Mouse (Mus musculus): ENCODE results near the gene Gata2.

The Gata2 gene

GRCm38 (mm10) chr6:88194978-88195325 is 1.3 kb downstream of the Gata2 start:
- no peak for DNase-seq (ENCODE audit: low read depth, low spot score)

DNA sequence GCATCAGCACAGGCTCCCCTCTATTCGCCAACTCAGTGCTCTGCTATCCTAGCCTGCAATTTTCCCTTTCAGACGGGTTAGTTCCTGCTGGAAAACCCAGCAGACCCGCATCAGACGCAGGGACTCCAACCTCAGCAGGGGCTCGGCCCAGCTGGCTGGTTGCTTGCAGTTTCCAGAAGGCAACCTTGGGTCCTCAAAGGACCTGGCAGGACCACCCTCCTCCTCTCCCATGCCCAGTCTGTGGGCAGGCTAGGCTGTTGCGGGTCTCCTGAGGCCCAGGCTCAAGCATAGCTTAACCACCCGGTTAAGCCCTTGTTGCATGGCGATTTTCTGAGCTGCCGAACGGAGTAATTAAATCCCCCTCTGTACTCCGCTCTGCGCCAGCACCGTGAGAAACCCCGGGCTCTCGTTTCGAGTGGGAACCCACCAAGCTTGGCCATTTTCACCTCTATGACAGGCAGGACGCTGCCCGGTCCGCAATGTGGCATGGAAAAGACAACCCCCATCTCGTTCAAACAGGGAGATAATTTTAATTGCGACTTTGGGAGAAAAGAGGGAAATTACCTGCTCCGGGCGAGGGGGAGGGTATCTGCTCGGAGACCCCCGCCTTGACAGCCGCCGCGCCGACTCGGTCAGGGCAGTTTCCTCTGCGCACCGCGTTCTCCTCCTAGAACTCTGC is 2.5 kb downstream of the Gata2 start:
- no peak for DNase-seq (ENCODE audit: low read depth, low spot score)

- no peak for DNase-seq (ENCODE audit: low read depth, low spot score)
Measured at GRCm38 (mm10) chr6:88196733-88197312, 3.1 kb downstream of the Gata2 start.

DNA sequence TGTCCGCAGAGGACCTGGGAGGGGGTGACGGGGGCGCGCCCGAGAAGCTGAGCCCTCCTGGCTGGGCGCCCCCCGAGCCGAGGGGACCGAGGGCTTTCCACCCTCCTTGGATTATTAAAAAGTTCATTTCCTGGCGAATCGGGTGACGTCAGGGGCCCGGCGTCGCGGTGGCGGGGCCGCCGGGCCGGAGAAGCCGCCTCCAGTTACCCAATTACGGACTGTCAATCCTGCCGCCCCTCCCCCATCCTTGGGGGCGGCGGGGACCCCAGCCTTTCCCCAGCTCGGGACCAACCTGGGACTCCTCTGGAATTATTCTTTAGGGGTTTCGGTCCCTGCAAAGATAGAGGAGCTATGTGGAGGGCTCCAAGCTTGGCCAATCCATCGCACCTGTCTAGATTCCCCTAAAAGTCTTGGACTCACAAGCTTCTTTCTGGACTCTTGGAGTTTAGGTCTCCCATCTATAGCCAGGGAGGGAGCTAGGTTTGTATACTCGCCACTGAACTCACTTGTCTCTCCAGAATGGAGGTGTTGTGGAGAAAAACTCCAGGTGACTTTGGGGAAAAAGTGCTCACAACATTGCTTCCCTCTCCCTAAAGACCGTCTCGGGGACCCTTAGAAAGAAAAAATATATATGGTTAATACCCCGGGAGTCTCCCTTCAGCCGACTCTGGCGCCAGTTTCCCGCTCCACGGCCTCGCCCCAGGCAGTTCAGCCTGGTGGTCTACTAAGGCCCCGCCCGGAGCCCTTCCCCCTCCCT is 3.8 kb downstream of the Gata2 start:
- no peak for DNase-seq (ENCODE audit: low read depth, low spot score)

GRCm38 (mm10) chr6:88198070-88198940 is 4.6 kb downstream of the Gata2 start:
- DNase-seq (ENCODE audit: low read depth, low spot score), result no peak

GRCm38 (mm10) chr6:88199001-88199717 is 5.5 kb downstream of the Gata2 start:
- no peak for DNase-seq (ENCODE audit: low read depth, low spot score)

DNA sequence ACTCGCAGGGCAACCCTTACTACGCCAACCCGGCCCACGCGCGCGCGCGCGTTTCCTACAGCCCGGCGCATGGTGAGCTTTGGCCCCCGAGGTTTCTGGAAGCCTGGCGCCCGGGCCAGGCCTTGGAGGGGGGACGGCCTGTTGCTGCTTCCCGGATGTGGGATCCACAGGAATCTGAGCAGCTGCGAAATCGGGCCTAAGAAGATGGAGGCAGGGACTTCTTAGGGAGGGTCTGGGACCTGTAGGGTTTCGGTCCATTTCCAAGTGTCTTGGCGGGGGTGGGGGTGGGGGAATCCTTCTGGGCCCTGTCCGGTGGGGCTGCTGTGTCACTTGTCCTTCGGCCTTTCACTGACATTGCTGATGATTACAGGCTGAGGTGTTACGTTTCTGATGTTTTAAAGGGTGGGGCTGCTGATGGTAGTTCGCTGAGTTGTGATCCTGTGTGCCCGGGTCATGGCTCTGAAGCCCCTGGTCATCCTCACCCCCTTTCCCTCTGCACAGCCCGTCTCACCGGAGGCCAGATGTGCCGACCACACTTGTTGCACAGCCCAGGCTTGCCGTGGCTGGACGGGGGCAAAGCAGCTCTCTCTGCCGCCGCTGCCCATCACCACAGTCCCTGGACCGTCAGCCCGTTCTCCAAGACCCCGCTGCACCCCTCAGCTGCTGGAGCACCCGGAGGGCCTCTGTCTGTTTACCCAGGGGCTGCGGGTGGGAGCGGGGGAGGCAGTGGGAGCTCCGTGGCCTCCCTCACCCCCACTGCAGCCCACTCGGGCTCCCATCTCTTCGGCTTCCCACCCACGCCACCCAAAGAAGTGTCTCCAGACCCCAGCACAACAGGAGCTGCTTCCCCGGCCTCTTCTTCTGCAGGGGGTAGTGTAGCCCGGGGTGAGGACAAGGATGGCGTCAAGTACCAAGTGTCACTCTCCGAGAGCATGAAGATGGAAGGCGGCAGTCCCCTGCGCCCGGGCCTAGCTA is 6.3 kb downstream of the Gata2 start:
- no peak for DNase-seq (ENCODE audit: low read depth, low spot score)

- no peak for DNase-seq (ENCODE audit: low read depth, low spot score)
Measured at GRCm38 (mm10) chr6:88200693-88201609, 7.3 kb downstream of the Gata2 start.

GRCm38 (mm10) chr6:88201926-88202700 is 8.4 kb downstream of the Gata2 start:
- no peak for DNase-seq (ENCODE audit: low read depth, low spot score)

DNA sequence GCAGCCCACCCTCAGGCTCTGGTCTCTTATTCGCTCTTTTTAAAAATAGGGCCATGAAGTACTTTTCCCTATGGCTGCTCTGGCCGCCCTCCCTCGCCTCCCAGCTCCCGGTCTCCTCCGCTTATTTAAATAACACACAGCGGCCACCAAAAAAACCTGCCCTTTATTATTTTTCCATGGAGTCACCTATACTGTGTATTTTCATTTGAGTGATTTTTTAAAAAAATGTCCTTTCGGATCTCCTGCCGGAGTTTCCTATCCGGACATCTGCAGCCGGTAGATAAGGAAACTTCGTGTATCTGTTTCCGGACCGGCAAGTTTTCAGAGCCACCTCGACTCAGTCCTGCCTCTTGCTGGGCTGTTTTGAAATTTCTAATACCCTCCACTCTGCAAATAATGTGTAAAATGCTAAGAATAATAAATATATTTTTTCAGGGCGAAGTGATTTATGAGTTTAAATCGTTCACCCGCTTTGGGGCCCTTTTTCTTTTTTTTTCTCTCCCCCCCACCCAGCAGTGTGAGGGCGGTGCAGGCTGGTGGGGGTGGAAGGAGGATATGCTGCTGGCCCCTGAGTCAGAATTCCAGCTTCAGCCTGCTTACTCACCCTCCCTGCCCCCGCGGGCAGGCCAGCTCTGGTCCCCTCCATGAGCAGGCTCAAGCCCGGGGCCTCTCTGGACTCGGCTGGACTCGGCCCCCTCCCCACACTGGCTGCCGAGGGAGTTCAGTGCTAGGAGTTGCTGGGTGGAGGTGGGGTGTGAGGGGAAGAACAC is 9.4 kb downstream of the Gata2 start:
- no peak for DNase-seq (ENCODE audit: low read depth, low spot score)

DNA sequence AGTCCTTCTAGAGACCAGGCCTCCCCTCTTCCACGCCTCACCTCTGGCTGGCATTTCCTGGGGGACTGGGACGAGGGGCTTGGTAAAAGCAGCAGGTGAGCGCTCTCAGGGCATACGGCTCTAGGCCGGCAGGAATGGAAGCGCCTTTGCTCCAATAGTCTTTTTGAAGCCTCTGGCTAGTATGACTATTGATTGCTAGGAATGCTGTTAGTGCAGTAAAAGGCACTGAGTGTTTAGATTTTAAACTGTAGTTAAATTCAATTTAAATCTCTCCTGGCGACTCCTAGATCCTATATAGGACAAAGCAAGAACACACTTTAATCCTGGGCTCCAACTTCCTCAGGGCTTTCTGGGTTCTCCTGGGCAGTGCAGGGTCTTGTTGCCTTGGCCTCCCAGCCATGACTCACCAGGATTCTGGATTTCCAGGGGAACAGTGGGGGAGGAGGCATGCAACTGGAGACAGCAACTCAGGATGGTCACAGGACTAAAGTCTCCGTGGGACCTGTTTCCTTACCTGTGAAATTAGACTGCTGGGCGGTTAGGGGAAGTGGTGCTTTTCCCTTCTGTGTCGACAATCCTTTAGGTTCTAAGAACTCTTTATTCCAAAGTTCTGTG is 10.2 kb downstream of the Gata2 start:
- DNase-seq (ENCODE audit: low read depth, low spot score), result no peak

GRCm38 (mm10) chr6:88204531-88205385 is 11.1 kb downstream of the Gata2 start:
- no peak for DNase-seq (ENCODE audit: low read depth, low spot score)

GRCm38 (mm10) chr6:88205386-88205700 is 11.7 kb downstream of the Gata2 start:
- no peak for DNase-seq (ENCODE audit: low read depth, low spot score)

DNA sequence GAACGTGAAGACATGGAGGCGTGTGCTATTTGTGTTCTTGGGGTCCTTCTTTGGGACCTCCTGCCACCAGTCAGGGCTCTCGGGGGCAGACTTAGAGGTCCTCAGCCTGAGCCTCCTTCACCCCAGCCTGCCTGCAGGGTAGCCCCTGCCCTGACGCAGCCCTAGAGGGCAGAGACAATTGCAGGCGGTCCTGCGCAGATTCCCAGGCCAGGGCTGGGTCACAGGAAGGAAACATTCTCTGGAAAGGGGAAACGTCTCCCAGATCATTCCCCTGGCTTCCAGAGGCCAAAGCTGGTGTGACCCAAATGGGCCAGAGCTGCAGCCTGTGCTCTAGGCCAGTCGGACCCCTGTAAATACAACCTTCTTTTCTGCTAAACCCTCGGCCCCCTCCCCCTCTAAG is 12.2 kb downstream of the Gata2 start:
- no peak for DNase-seq (ENCODE audit: low read depth, low spot score)

DNA sequence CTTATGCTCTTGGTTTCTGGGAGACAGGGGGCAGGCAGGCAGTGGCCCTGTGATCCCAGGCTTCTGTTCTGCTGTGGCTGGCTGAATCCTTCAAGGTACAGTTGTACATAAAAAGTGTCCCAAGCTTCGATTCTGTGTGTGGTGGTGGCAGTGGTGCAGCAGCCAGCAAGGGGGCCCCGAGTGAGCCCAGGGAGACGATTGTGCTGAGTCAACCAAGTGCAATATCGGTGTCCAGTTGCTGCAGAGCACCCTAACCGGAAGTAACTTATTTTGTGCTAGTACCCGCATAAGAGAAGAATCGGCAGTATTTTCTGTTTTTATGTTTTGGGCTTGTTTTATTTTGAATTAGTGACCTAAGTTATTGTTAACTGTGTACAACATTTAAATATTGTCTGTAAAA is 12.9 kb downstream of the Gata2 start:
- no peak for DNase-seq (ENCODE audit: low read depth, low spot score)

- no peak for DNase-seq (ENCODE audit: low read depth, low spot score)
Measured at GRCm38 (mm10) chr6:88207403-88208033, 13.8 kb downstream of the Gata2 start.
